Mouse (Mus musculus) liver, embryonic 15.5 days (tissue): ENCODE data around the gene Nxpe3. TPM values are rescaled to one million over a fixed set of nuclear protein-coding genes. Genes with fewer than 3 reads are reported as not detected.

ENCODE experiments used
- ATAC-seq: fragments of 200-750 bp; cut with Nextera tagmentation; 2 replicates; pipeline ENCODE4 v1.8.0; 2017; ENCODE audit warnings: moderate number of reproducible peaks, mild to moderate bottlenecking, moderate library complexity; ENCODE audit not compliant: insufficient read depth
- H3K27ac ChIP-seq: fragments of 300-500 bp; sonication (generic); replicated peaks from 2 replicates; pipeline ENCODE4 v1.5.1; 2015; ENCODE audit warnings: mild to moderate bottlenecking, inconsistent platforms
- H3K27me3 ChIP-seq: fragments of 300-500 bp; sonication (generic); 2 replicates; pipeline ENCODE4 v1.6.1; 2015; ENCODE audit warnings: mild to moderate bottlenecking, inconsistent platforms
- H3K36me3 ChIP-seq: fragments of 300-500 bp; sonication (generic); replicated peaks from 2 replicates; pipeline ENCODE4 v1.6.1; 2015; ENCODE audit warnings: moderate library complexity, mild to moderate bottlenecking, inconsistent platforms
- H3K4me1 ChIP-seq: fragments of 300-500 bp; sonication (generic); replicated peaks from 2 replicates; pipeline ENCODE4 v1.6.1; 2015; ENCODE audit warnings: inconsistent platforms
- H3K4me2 ChIP-seq: fragments of 300-500 bp; sonication (generic); 2 replicates; pipeline ENCODE4 v1.6.1; 2015; ENCODE audit warnings: moderate library complexity, mild to moderate bottlenecking, inconsistent platforms
- H3K4me3 ChIP-seq: fragments of 300-500 bp; sonication (generic); replicated peaks from 2 replicates; pipeline ENCODE4 v1.5.1; 2015; ENCODE audit warnings: mild to moderate bottlenecking, inconsistent platforms
- H3K9ac ChIP-seq: fragments of 300-500 bp; sonication (generic); 2 replicates; pipeline ENCODE4 v1.6.1; 2015; ENCODE audit warnings: moderate library complexity, mild to moderate bottlenecking, inconsistent platforms
- H3K9me3 ChIP-seq: fragments of 300-500 bp; sonication (generic); replicated peaks from 2 replicates; pipeline ENCODE4 v1.6.1; 2016; ENCODE audit warnings: inconsistent platforms
- WGBS: fragments of 180-500 bp; shearing (Covaris S2); methylation state at CpG from one replicate; pipeline ENCODE4 v1.1.7; 2015; ENCODE audit warnings: mixed read lengths; ENCODE audit not compliant: insufficient replicate concordance; 5-methylcytosine and 5-hydroxymethylcytosine counted together
- polyA plus RNA-seq: library from polyadenylated mRNA; unstranded; fragments of >200 nt; fragmentation: Nextera tagmentation; extraction: Ambion mirVana; gene quantifications from 2 replicates; pipeline ENCODE4 v1.2.1, GENCODE M21; 2015

Nxpe3 gene
- polyA plus RNA-seq, 1 experiment from 2014 or later, result 0.44 TPM

DNA sequence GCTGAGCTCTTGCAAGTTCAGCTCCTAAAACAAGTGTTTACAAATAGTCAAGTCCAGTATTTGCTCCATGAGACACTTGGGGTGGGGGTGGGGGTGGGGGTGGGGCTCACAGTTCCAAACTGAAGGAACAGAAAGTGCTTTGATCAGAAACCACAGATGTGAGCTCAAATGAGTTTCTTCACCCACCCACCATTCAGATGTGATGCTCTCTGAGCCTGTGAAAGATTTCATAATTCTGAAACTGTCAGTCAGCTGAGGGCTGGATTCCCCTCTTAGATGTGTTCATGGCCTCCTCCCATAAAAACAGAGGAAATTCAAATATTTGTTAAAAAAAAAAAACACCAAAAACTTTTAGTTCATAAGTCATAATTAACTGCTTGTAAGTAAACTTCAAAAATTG is 59.3 kb downstream of the Nxpe3 start:
- no peak for ATAC-seq
- Histone ChIP-seq H3K9me3 (no peaks in the 10 kb centered on the region), H3K4me2 (no peak overlapping the region), H3K4me1 (peaks cover 19% of the 10 kb centered on the region), H3K9ac (no peak overlapping the region), H3K36me3 (no peaks in the 10 kb centered on the region), H3K27me3 (no peaks in the 10 kb centered on the region), H3K4me3 (no peak overlapping the region), H3K27ac (no peak overlapping the region)

GRCm38 (mm10) chr16:55832617-55833016 is 62.5 kb downstream of the Nxpe3 start:
- ATAC-seq, result no peak
- H3K4me2 ChIP-seq, result no peak overlapping the region
- peaks cover 5% of the 10 kb centered on the region; the same call in 1 of the 2 replicates for H3K4me1 ChIP-seq
- H3K36me3 ChIP-seq, result no peaks in the 10 kb centered on the region
- no peaks in the 10 kb centered on the region for H3K9me3 ChIP-seq
- H3K27ac ChIP-seq, result no peak overlapping the region
- no peak overlapping the region for H3K9ac ChIP-seq
- WGBS, result 71% methylated on average over 8 of the region's 8 CpGs
- no peak overlapping the region for H3K4me3 ChIP-seq
- H3K27me3 ChIP-seq, result no peaks in the 10 kb centered on the region

DNA sequence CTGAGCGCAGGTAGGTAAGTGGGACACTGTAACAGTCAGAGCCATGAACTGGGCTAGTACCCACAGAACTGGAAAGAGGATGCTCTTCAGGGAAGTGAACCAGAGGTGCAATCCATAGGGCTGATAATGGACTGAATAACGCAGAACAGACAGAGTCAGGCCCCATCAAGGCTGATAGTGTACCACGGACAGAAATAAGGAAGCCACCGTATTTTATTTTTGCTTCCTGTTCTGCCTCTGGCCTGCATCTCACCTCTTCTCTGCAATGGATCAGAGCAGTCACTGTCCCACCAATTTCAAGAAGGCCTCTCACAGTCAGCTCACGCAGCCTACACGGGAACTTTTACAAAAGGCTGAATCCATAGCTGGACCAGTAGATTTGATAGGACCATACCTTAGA is 63.0 kb downstream of the Nxpe3 start:
- no peak overlapping the region for H3K4me3 ChIP-seq
- H3K4me1 ChIP-seq, result 0 out of 2 replicates have a peak, but pooled peaks cover 5% of the 10 kb centered on the region
- H3K9me3 ChIP-seq, result no peaks in the 10 kb centered on the region
- H3K27me3 ChIP-seq, result no peaks in the 10 kb centered on the region
- H3K27ac ChIP-seq, result no peak overlapping the region
- H3K36me3 ChIP-seq, result no peaks in the 10 kb centered on the region
- WGBS, result 60% methylated on average over 6 of the region's 6 CpGs
- ATAC-seq, result no peak
- H3K4me2 ChIP-seq, result no peak overlapping the region
- no peak overlapping the region for H3K9ac ChIP-seq

GRCm38 (mm10) chr16:55831451-55831850 is 63.6 kb downstream of the Nxpe3 start:
- Histone ChIP-seq H3K9me3 (no peaks in the 10 kb centered on the region), H3K9ac (no peak overlapping the region), H3K4me3 (no peak overlapping the region), H3K4me1 (0 out of 2 replicates have a peak, but pooled peaks cover 5% of the 10 kb centered on the region), H3K27me3 (no peaks in the 10 kb centered on the region), H3K4me2 (no peak overlapping the region), H3K27ac (no peak overlapping the region), H3K36me3 (no peaks in the 10 kb centered on the region)
- ATAC-seq, result no peak
- 60% methylated on average over 1 of the region's 1 CpGs for WGBS

GRCm38 (mm10) chr16:55823398-55824155 is 71.5 kb downstream of the Nxpe3 start:
- Histone ChIP-seq H3K27me3 (peaks cover 29% of the 10 kb centered on the region), H3K4me1 (peaks cover 17% of the 10 kb centered on the region), H3K4me3 (no peak overlapping the region), H3K4me2 (no peak overlapping the region), H3K9ac (no peak overlapping the region), H3K27ac (peak overlapping the region; percentile 0; the same call in 1 of the 2 replicates), H3K9me3 (no peaks in the 10 kb centered on the region), H3K36me3 (peaks cover 4% of the 10 kb centered on the region)
- 63% methylated on average over 11 of the region's 11 CpGs for WGBS
- no peak for ATAC-seq

DNA sequence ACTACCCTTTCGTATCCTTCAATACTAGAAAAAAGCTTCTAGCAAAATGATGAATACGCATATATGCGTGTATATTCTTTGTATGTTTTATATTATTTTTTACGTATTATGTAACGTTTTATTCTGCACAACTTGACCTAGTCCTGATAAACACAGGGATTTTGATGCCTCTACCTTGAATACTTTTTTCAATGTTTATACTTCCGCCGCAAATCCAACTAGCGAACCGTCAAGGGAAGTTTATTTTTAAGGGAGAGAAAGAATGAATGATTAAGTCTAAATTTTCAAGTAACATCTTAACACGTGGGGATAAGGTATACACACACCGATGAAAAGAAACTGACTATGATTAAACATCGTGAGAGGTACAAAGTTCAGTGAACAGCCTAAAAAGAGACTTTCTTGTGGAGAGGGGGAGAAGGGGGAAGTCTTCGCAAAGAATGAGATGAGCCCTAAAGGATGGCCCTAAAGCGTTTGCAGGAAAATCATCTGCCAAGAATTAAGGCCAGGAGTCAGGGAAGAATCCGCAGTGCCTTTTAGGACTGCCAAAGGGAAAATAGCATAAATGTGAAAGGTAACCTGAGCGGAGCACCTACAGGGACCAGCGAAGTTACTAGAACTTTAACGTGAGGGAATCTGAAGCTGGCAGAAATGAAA is 72.2 kb downstream of the Nxpe3 start:
- Histone ChIP-seq H3K27ac (peak overlapping the region; percentile 86; the same call in 1 of the 2 replicates), H3K4me2 (peak overlapping the region; percentile 89), H3K27me3 (peaks cover 29% of the 10 kb centered on the region), H3K9me3 (no peaks in the 10 kb centered on the region), H3K4me3 (peak overlapping the region; percentile 73), H3K9ac (no peak overlapping the region), H3K36me3 (peaks cover 11% of the 10 kb centered on the region), H3K4me1 (peaks cover 17% of the 10 kb centered on the region)
- WGBS, result 42% methylated on average over 18 of the region's 18 CpGs
- ATAC-seq, result no peak

DNA sequence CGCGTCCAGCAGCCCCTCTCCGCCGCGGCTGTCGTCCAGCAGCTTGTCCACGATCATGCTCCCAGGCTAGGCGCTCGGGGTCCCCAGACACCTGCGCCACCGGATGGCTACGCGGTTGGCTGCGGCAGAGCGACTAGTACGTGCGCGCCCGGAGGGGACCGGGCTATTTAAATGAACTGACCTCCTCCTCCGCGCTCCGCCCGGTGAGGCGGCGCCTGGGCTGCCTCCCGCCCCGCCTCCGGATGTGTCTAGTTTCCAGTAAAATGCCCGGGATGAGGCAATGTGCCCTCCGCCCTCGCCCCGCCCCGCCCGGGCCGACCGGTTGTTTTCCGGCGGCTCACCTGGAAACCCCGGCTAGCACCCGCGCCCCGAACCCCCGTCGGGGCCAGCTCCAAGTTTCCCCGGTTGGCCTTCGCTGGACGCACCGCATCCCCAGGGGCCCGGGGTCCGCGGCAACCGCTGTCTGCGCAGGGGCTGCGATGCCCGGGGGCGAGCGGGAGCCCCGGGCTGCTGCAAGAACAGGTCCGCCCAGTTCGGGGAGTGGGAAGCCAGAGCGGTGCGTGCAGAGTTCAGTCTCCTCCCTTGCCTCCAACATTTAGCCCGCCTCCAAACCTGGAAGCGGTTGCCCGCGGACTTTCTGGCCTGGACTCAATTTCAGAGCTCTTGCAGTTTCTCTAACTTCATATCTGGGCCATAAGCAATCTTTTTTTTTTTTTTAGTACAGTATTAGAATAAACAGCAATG is 72.9 kb downstream of the Nxpe3 start:
- Histone ChIP-seq H3K4me2 (peak overlapping the region; percentile 89), H3K9me3 (no peaks in the 10 kb centered on the region), H3K4me1 (peaks cover 17% of the 10 kb centered on the region), H3K4me3 (peak overlapping the region; percentile 73), H3K9ac (peak overlapping the region; percentile 75), H3K27ac (peak overlapping the region; percentile 86), H3K36me3 (peaks cover 15% of the 10 kb centered on the region), H3K27me3 (peaks cover 29% of the 10 kb centered on the region)
- under 1% methylated on average over 67 of the region's 67 CpGs for WGBS
- peak; percentile 91 for ATAC-seq

GRCm38 (mm10) chr16:55821571-55821981 is 73.5 kb downstream of the Nxpe3 start:
- H3K36me3 ChIP-seq, result peaks cover 15% of the 10 kb centered on the region
- peak; percentile 1; the same call in 1 of the 2 replicates for ATAC-seq
- peak overlapping the region; percentile 73 for H3K4me3 ChIP-seq
- under 1% methylated on average over 40 of the region's 40 CpGs for WGBS
- peak overlapping the region; percentile 63 for H3K27ac ChIP-seq
- peak overlapping the region; percentile 75 for H3K9ac ChIP-seq
- peaks cover 17% of the 10 kb centered on the region for H3K4me1 ChIP-seq
- H3K4me2 ChIP-seq, result peak overlapping the region; percentile 89
- no peaks in the 10 kb centered on the region for H3K9me3 ChIP-seq
- peaks cover 29% of the 10 kb centered on the region for H3K27me3 ChIP-seq

GRCm38 (mm10) chr16:55820916-55821570 is 74.0 kb downstream of the Nxpe3 start:
- Histone ChIP-seq H3K9ac (peak overlapping the region; percentile 75), H3K9me3 (no peaks in the 10 kb centered on the region), H3K27me3 (peaks cover 29% of the 10 kb centered on the region), H3K4me1 (peaks cover 17% of the 10 kb centered on the region), H3K36me3 (peaks cover 18% of the 10 kb centered on the region), H3K4me3 (peak overlapping the region; percentile 73), H3K4me2 (peak overlapping the region; percentile 89), H3K27ac (peak overlapping the region; percentile 63)
- 3% methylated on average over 20 of the region's 20 CpGs for WGBS
- ATAC-seq, result no peak

DNA sequence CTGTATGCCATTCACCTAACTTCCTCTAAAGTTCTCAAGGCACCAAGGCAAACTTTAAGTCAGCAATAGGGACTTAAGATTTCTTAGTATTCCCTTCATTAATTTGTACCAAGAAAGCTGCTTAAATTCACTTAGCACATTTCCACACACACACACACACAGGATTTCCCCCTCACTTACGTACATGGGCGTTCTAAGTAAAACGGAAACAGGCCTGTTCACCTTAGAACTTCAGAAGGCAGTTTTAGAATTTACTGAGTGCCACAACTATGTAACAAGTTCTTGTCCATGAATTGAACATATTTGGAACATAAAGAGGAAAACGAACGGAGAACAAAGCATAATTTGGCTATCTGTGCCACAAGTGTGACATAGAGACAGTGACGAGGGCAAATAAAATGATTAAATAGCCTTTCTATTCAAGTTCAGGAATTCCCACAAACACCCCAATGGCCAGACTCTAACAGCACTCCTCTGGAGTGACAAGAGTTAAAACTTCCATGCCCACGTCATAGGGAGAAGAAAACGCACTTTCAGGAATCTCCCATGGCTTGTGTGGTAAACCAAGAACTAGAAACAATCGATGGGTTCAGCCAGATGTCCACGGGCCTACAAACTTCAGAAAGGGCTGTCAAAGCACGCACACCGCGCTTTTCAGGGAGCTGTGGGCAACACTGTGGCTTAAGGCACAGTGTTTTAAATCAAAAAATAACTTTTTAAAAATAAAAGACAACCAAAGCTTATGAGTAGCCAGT is 74.7 kb downstream of the Nxpe3 start:
- Histone ChIP-seq H3K27me3 (peaks cover 29% of the 10 kb centered on the region), H3K4me3 (peak overlapping the region; percentile 73), H3K9ac (peak overlapping the region; percentile 15; the same call in 1 of the 2 replicates), H3K27ac (peak overlapping the region; percentile 30; the same call in 1 of the 2 replicates), H3K4me2 (peak overlapping the region; percentile 89), H3K4me1 (peaks cover 17% of the 10 kb centered on the region), H3K9me3 (no peaks in the 10 kb centered on the region), H3K36me3 (peaks cover 25% of the 10 kb centered on the region)
- 31% methylated on average over 13 of the region's 13 CpGs for WGBS
- no peak for ATAC-seq
